Mouse (Mus musculus): ENCODE data around the gene Polr3b. TPM values are rescaled to one million over a fixed set of nuclear protein-coding genes. Genes with fewer than 3 reads are reported as not detected.

Gene Polr3b
- polyA plus RNA-seq (2014; fragmentation: Nextera tagmentation; extraction: Ambion mirVana) = 19.2 and 20.2 TPM in 2 replicates

DNA sequence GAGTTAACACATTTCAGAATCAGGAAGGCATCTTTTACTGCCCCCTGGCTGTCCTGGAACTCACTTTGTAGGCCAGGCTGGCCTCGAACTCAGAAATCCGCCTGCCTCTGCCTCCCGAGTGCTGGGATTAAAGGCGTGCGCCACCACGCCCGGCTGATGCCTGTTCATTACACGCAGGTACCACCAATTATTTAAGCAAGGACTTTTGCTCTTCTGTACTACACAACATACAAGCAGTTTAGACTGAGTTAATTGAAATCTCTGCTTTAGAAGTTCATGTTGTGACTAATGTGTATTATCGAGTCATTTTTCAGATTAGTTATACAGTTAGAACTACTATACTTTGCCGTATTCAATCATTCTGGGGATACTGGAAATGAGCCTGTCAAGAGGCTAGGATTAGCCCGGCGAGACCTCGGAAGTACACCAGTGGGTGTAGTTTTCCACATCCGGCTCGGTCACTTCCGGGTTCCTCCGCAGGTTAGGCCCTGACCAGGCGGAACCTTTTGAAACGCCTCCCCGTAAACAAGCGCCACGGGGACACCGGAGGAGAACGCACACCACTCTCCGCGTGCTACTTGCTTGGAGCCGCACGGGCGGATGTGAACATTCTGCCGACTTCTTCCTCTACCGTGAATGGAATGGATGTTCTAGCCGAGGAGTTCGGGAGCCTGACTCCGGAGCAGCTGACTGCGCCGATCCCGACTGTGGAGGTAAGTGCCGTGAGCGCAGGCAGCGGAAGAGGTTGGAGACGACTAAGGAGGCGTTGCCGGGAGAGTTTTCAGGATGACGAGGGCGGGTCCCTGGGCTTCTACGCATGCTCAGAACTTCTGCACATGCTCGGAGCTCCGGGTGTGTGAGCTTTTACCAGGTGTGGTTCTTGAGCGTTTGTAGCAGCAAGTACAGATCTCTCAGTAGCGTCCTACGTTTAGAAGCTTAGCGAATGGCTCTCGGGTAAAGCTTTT is at the start of gene Polr3b:
Gene Polr3b (plus strand): TSS at position 467 of the 965 bp plus-strand sequence.
- Histone ChIP-seq H3K4me2 (ENCODE audit: low read depth) (peak within 1 kb of the TSS; percentile 84), H3K27ac (ENCODE audit: low read depth, low read length) (peak within 1 kb of the TSS; percentile 81), H3K4me1 (ENCODE audit: control insufficient read depth, insufficient read depth, low read length) (no peaks in the 10 kb centered on the region; the same call in 1 of the 2 replicates), H3K36me3 (ENCODE audit: control insufficient read depth, insufficient read depth, low read length) (no peaks in the 10 kb centered on the region), H3K9me3 (ENCODE audit: control insufficient read depth, low read length) (no peaks in the 10 kb centered on the region), H3K9ac (ENCODE audit: low read length) (peak within 1 kb of the TSS; percentile 56), H3K4me3 (ENCODE audit: low read depth, low read length) (peak within 1 kb of the TSS; percentile 62), H3K27me3 (ENCODE audit: control insufficient read depth, insufficient read depth, low read length) (no peaks in the 10 kb centered on the region)
- ATAC-seq (ENCODE audit: insufficient read depth, low FRiP score, low TSS enrichment) = peak; percentile 93
- 8% methylated on average over 53 of the region's 53 CpGs for WGBS
- DNase-seq (ENCODE audit: low spot score) = peak; percentile 91

GRCm38 (mm10) chr10:84573671-84574420 is 48.2 kb upstream of the Polr3b start:
- no peaks in the 10 kb centered on the region for H3K9me3 ChIP-seq (ENCODE audit: control insufficient read depth, low read length)
- DNase-seq (ENCODE audit: low spot score) (no peak), ATAC-seq (ENCODE audit: insufficient read depth, low FRiP score, low TSS enrichment) (no peak)
- H3K4me3 ChIP-seq (ENCODE audit: low read depth, low read length) = no peak overlapping the region
- 0 out of 2 replicates have a peak, but pooled peaks cover 3% of the 10 kb centered on the region for H3K4me1 ChIP-seq (ENCODE audit: control insufficient read depth, insufficient read depth, low read length)
- no peak overlapping the region for H3K9ac ChIP-seq (ENCODE audit: low read length)
- H3K36me3 ChIP-seq (ENCODE audit: control insufficient read depth, insufficient read depth, low read length) = no peaks in the 10 kb centered on the region
- no peak overlapping the region for H3K27ac ChIP-seq (ENCODE audit: low read depth, low read length)
- no peak overlapping the region for H3K4me2 ChIP-seq (ENCODE audit: low read depth)
- 73% methylated on average over 5 of the region's 5 CpGs for WGBS
- H3K27me3 ChIP-seq (ENCODE audit: control insufficient read depth, insufficient read depth, low read length) = no peaks in the 10 kb centered on the region

DNA sequence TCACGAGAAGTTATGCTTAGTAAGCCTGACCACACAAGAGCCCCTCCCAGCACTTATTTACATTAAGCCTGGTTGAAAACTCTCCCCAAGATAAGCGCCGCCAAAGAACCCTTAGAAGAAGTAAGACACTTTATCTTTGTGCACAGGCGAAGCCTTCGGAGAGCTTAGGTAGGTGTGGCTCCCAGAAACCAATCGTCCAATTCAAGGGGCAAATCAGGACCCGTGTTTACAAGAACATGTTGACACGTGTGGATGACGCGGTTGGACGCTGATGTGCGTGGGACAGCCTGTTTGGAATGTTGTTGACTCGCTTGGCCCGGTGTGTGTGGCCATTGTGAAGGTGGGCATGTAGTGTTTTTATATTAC is 46.1 kb upstream of the Polr3b start:
- Histone ChIP-seq H3K4me1 (ENCODE audit: control insufficient read depth, insufficient read depth, low read length) (0 out of 2 replicates have a peak, but pooled peaks cover 3% of the 10 kb centered on the region), H3K9me3 (ENCODE audit: control insufficient read depth, low read length) (no peaks in the 10 kb centered on the region), H3K27me3 (ENCODE audit: control insufficient read depth, insufficient read depth, low read length) (no peaks in the 10 kb centered on the region), H3K27ac (ENCODE audit: low read depth, low read length) (no peak overlapping the region), H3K4me3 (ENCODE audit: low read depth, low read length) (peak overlapping the region; percentile 81), H3K9ac (ENCODE audit: low read length) (no peak overlapping the region), H3K36me3 (ENCODE audit: control insufficient read depth, insufficient read depth, low read length) (no peaks in the 10 kb centered on the region), H3K4me2 (ENCODE audit: low read depth) (peak overlapping the region; percentile 98)
- peak; percentile 75 for ATAC-seq (ENCODE audit: insufficient read depth, low FRiP score, low TSS enrichment)
- DNase-seq (ENCODE audit: low spot score) = no peak
- WGBS = under 1% methylated on average over 14 of the region's 14 CpGs

DNA sequence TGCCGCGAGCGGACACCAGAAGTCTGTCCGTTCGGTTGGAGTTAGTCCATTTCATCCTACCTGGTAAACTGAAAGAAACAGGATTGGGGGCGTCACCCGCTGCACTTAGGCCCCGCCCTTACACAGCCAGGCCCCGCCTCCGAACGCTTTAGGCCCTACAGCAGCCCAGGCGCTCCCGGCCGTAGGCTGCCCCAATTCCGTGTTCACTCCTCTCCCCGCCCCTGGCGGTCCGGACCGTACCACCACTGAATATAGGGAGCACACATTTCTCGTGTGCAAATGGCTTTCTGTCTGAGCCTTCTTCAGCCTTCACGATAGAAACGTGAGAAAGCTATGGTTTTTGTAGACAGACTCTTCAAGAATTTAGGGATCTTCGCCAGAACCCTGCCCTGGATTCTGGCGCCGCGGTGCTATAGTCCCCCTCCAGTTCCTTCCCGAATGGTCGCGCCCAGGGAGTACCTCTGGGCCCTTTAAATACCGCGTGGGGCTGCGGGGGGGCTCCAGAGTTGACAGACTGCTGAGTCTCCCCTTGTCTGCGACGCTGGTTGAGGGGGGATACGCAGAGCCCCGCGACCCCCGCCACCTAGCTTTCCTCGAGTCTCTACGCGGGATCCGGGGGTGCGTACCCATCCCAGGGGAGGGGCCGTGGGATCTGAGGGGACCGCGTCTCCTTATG is 45.6 kb upstream of the Polr3b start, which contains the start of gene Tcp11l2:
Gene Tcp11l2 (plus strand): TSS at position 232 of the 676 bp plus-strand sequence.
- H3K4me1 ChIP-seq (ENCODE audit: control insufficient read depth, insufficient read depth, low read length) = 0 out of 2 replicates have a peak, but pooled peaks cover 3% of the 10 kb centered on the region
- peak within 1 kb of the TSS; percentile 59 for H3K9ac ChIP-seq (ENCODE audit: low read length)
- ATAC-seq (ENCODE audit: insufficient read depth, low FRiP score, low TSS enrichment) (peak; percentile 98), DNase-seq (ENCODE audit: low spot score) (peak; percentile 94)
- no peaks in the 10 kb centered on the region for H3K27me3 ChIP-seq (ENCODE audit: control insufficient read depth, insufficient read depth, low read length)
- peak within 1 kb of the TSS; percentile 98 for H3K4me2 ChIP-seq (ENCODE audit: low read depth)
- peak within 1 kb of the TSS; percentile 15; the same call in 1 of the 2 replicates for H3K27ac ChIP-seq (ENCODE audit: low read depth, low read length)
- peak within 1 kb of the TSS; percentile 81 for H3K4me3 ChIP-seq (ENCODE audit: low read depth, low read length)
- no peaks in the 10 kb centered on the region for H3K36me3 ChIP-seq (ENCODE audit: control insufficient read depth, insufficient read depth, low read length)
- under 1% methylated on average over 46 of the region's 46 CpGs for WGBS
- H3K9me3 ChIP-seq (ENCODE audit: control insufficient read depth, low read length) = no peaks in the 10 kb centered on the region

DNA sequence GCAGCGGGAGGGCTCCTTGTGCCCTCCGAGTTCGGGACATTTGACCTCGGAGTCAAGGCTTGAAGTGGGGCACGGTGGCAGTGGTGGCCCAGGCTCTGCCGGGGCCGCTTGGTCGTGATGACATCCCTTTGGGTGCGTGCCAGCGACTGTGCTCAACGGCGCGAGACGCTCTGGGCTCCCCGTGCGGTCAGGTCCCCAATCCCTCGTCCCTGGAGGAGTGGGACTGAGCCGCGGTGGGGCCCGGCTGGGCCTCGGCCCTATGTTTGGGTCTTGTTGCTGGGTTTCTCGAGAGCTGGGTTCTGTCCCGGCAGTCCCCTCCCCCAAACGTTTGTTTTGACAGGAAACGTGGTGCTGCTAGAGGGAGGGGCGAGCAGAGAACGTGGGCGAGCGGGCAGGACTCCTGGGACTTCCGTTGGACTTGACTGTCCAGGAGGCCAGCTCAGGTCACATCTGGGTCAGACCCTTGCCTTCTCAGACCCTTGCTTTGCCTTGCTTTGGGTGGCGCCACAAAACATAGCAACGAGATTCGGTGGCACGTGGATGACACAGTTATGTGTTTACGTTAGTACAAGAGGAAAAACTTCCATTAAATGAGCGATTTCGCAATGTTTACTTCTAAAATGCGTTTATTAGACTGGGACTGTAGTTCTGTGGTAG is 44.9 kb upstream of the Polr3b start:
- Histone ChIP-seq H3K4me1 (ENCODE audit: control insufficient read depth, insufficient read depth, low read length) (0 out of 2 replicates have a peak, but pooled peaks cover 3% of the 10 kb centered on the region), H3K36me3 (ENCODE audit: control insufficient read depth, insufficient read depth, low read length) (no peaks in the 10 kb centered on the region), H3K9ac (ENCODE audit: low read length) (peak overlapping the region; percentile 59), H3K9me3 (ENCODE audit: control insufficient read depth, low read length) (no peaks in the 10 kb centered on the region), H3K27me3 (ENCODE audit: control insufficient read depth, insufficient read depth, low read length) (no peaks in the 10 kb centered on the region), H3K4me2 (ENCODE audit: low read depth) (peak overlapping the region; percentile 98), H3K27ac (ENCODE audit: low read depth, low read length) (no peak overlapping the region), H3K4me3 (ENCODE audit: low read depth, low read length) (peak overlapping the region; percentile 81)
- WGBS = 3% methylated on average over 38 of the region's 38 CpGs
- ATAC-seq (ENCODE audit: insufficient read depth, low FRiP score, low TSS enrichment) (peak; percentile 51), DNase-seq (ENCODE audit: low spot score) (peak; percentile 70)

DNA sequence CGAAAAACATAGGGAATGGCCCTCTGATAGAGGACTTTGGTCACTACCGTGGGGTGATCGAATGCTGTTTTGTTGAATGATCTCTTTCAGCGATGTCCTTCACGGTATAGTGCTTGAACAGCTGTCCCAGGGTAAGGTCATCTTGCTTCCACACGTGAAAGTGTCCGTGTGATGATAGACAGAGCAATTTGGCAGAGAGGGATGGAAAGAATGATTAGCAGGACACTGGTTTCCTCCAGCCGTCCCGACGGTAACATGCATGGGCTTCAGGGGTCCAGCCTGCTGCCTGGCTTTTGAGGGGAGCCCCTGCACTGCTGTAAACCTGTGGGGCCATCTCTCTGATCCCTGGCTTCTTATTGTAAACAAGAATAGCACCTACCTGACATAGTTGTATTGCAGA is 43.4 kb upstream of the Polr3b start:
- H3K27me3 ChIP-seq (ENCODE audit: control insufficient read depth, insufficient read depth, low read length) = no peaks in the 10 kb centered on the region
- H3K4me2 ChIP-seq (ENCODE audit: low read depth) = no peak overlapping the region
- H3K4me3 ChIP-seq (ENCODE audit: low read depth, low read length) = no peak overlapping the region
- no peaks in the 10 kb centered on the region for H3K9me3 ChIP-seq (ENCODE audit: control insufficient read depth, low read length)
- WGBS = 83% methylated on average over 10 of the region's 10 CpGs
- no peaks in the 10 kb centered on the region for H3K36me3 ChIP-seq (ENCODE audit: control insufficient read depth, insufficient read depth, low read length)
- no peak overlapping the region for H3K9ac ChIP-seq (ENCODE audit: low read length)
- H3K4me1 ChIP-seq (ENCODE audit: control insufficient read depth, insufficient read depth, low read length) = 0 out of 2 replicates have a peak, but pooled peaks cover 3% of the 10 kb centered on the region
- no peak for ATAC-seq (ENCODE audit: insufficient read depth, low FRiP score, low TSS enrichment)
- no peak for DNase-seq (ENCODE audit: low spot score)
- no peak overlapping the region for H3K27ac ChIP-seq (ENCODE audit: low read depth, low read length)

- Histone ChIP-seq H3K4me3 (ENCODE audit: low read depth, low read length) (no peak overlapping the region), H3K4me1 (ENCODE audit: control insufficient read depth, insufficient read depth, low read length) (0 out of 2 replicates have a peak, but pooled peaks cover 3% of the 10 kb centered on the region), H3K9ac (ENCODE audit: low read length) (no peak overlapping the region), H3K36me3 (ENCODE audit: control insufficient read depth, insufficient read depth, low read length) (no peaks in the 10 kb centered on the region), H3K27ac (ENCODE audit: low read depth, low read length) (no peak overlapping the region), H3K27me3 (ENCODE audit: control insufficient read depth, insufficient read depth, low read length) (no peaks in the 10 kb centered on the region), H3K4me2 (ENCODE audit: low read depth) (no peak overlapping the region), H3K9me3 (ENCODE audit: control insufficient read depth, low read length) (no peaks in the 10 kb centered on the region)
- WGBS = 70% methylated on average over 2 of the region's 2 CpGs
- ATAC-seq (ENCODE audit: insufficient read depth, low FRiP score, low TSS enrichment) (no peak), DNase-seq (ENCODE audit: low spot score) (no peak)
Measured at GRCm38 (mm10) chr10:84579527-84579926, 42.6 kb upstream of the Polr3b start.

DNA sequence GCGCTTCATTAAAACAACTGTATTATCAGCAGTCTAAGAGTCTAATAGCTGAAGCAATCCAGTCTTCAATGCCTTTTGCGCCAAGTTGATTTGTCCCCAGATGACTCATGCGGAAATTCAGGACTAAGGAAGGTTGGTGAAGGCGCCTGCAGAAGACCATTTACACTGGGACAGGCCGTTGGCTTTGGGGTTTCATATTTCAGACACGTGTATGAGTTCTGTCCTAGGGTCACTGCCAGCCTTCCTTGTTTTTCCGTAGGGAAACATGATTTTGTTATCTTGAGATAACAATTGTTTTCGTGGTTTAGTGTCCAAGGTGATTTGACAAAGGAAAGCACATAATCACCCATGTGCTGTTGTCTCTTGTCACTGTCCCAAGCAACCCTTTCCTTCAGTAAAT is 40.9 kb upstream of the Polr3b start:
- no peaks in the 10 kb centered on the region for H3K36me3 ChIP-seq (ENCODE audit: control insufficient read depth, insufficient read depth, low read length)
- H3K9ac ChIP-seq (ENCODE audit: low read length) = no peak overlapping the region
- no peaks in the 10 kb centered on the region for H3K9me3 ChIP-seq (ENCODE audit: control insufficient read depth, low read length)
- no peaks in the 10 kb centered on the region for H3K27me3 ChIP-seq (ENCODE audit: control insufficient read depth, insufficient read depth, low read length)
- H3K27ac ChIP-seq (ENCODE audit: low read depth, low read length) = no peak overlapping the region
- H3K4me3 ChIP-seq (ENCODE audit: low read depth, low read length) = no peak overlapping the region
- DNase-seq (ENCODE audit: low spot score) (no peak), ATAC-seq (ENCODE audit: insufficient read depth, low FRiP score, low TSS enrichment) (no peak)
- WGBS = 78% methylated on average over 8 of the region's 8 CpGs
- 0 out of 2 replicates have a peak, but pooled peaks cover 3% of the 10 kb centered on the region for H3K4me1 ChIP-seq (ENCODE audit: control insufficient read depth, insufficient read depth, low read length)
- no peak overlapping the region for H3K4me2 ChIP-seq (ENCODE audit: low read depth)
